Mouse (Mus musculus): ENCODE measurements around the gene Tomm6.

Tomm6 gene

GRCm38 (mm10) chr17:47648966-47649365 lies 39.2 kb downstream of the Tomm6 start:
- DNase-seq = no peak

DNA sequence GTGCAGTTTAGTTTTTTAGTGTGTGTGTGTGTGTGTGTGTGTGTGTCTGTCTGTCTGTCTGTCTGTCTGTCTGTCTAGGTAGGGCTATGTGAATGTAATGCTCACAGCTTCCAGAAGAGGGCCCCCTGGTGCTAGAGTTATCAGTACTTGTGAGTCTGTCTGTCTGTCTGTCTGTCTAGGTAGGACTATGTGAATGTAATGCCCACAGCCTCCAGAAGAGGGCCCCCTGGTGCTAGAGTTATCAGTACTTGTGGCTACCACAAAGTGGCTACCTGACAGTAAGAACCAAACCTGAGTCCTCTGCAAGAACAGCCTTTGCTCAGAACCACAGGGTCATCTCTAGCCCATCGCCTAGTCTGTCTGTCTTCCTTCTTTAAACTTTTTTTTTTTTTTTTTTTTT lies 41.5 kb downstream of the Tomm6 start:
- peak; percentile 11 for DNase-seq

- no peak for DNase-seq
Measured at GRCm38 (mm10) chr17:47642992-47643391, 45.2 kb downstream of the Tomm6 start.

All from right cerebral cortex, postnatal 25 days (tissue).